Mouse (Mus musculus) brown adipose tissue, adult 24 weeks (tissue): ENCODE data around the gene Col15a1. TPM values are rescaled to one million over a fixed set of nuclear protein-coding genes. Genes with fewer than 3 reads are reported as not detected.

Experiments
- H3K27ac ChIP-seq: fragments of 200-500 bp; replicated peaks from 2 replicates; pipeline ENCODE4 v1.5.1; 2012; ENCODE audit warnings: low read depth, mild to moderate bottlenecking, low read length
- H3K4me1 ChIP-seq: fragments of 200-500 bp; 2 replicates; pipeline ENCODE4 v1.6.1; 2012; ENCODE audit warnings: low read length, mixed read lengths; ENCODE audit not compliant: control insufficient read depth, insufficient read depth, insufficient read length
- H3K4me3 ChIP-seq: fragments of 200-500 bp; 2 replicates; pipeline ENCODE4 v1.5.1; 2012; ENCODE audit warnings: low read depth, mild to moderate bottlenecking, low read length, moderate library complexity; ENCODE audit not compliant: insufficient read depth
- polyA plus RNA-seq: library from polyadenylated mRNA; stranded (reverse); fragments of >200 nt; gene quantifications from 2 replicates; pipeline ENCODE4 v1.2.4, GENCODE M21; 2012; ENCODE audit not compliant: missing spikeins, insufficient read depth, insufficient read length

Gene Col15a1
- polyA plus RNA-seq = 38.2 and 43.8 TPM in 2 replicates

DNA sequence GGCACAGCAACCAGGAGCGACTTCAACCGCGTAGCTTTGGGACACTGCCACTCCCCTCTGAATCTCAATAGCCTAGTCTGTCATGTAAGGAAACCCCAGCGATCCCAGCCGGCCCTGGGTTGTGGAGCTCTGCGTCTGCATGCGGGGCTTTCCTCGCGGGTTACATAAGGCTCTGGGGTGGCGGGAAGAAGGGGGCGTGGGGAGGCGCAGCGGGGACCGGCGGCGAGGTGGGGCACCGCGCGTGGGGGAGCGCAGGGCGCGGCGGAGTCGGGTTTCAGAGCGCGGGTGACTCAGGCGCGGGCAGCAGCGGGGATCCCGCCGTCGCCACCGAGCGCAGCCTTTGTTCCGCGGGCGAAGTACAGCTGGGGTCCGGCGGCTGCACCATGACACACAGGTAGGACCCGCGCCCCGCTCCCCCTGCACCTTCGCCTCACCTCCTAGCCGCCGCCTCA, at the start of gene Col15a1:
Gene Col15a1 (plus strand): TSS at position 193 of the 452 bp plus-strand sequence.
- Histone ChIP-seq H3K27ac (peak within 1 kb of the TSS; percentile 35; the same call in 1 of the 2 replicates), H3K4me3 (peak within 1 kb of the TSS; percentile 59), H3K4me1 (peaks cover 9% of the 10 kb centered on the region)

DNA sequence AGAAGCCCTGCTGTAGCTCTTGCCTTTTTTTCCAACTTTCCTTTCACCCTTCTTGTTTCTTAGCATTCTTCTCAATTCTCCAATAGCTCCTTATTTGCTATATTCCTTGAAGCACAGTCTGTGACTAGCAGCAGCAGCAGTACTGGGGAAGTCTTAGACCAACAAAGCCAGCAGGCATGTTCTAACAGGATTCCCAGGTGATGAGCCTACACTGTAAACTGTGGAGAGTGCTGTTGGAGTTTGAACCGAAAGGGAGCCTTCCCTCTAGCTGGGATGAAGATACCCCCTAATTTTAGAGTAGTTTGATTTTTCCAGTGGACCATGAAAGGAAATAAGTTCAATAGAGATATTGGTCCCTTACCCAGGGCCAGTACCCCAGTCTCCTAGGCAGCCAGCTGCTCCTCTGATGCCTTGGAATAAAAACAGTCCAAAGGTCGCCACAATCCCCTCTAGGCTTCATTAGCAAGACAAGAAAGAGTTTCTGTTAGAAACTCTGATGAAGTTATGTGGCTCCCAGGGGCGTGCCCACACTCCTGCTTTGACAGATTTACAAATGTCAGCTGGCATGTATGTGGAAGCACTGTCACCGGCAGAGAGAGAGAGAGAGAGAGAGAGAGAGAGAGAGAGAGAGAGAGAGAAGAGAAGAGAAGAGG, 46.7 kb upstream of the Col15a1 start:
- H3K27ac ChIP-seq = no peak overlapping the region
- H3K4me1 ChIP-seq = peaks cover 10% of the 10 kb centered on the region

DNA sequence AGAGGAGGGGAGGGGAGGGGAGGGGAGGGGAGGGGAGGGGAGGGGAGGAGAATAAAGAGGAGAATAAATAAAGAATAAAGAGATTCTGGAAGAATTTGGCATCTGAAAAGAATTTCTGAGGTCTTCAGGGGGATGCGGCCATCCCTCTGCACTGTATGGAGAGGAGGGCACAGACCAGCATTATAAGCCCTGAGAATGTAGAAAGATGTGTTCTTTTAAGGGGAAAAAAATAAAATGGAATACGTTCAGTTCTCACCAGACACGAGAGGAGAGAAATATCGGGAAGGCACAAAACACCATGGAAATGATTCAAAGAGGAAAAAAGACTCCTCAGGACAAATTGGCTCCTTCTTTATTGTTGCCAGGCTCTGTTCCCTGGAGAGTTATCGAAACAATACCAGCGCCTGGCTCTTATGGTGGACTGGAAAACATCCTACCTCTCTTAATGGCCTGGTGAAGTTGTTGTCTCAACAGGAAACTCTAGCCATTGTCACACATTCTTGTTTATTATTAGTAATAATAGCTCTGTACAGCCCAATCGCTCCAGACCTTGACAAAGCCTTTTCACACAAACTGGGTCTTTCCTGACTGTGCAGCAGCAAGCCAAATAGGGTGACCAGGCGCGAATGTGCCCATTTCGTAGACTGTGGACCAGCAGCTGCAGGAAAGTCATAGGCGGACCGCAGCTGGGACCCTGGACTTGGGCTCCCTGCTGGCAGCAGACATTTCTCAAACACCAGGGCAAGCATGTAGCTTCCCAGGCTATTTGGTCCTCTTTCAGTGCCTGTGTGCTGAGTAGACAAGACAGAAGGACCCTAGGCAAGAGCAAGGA, 46.0 kb upstream of the Col15a1 start:
- H3K4me1 ChIP-seq = peaks cover 10% of the 10 kb centered on the region
- H3K4me3 ChIP-seq = no peak overlapping the region
- H3K27ac ChIP-seq = no peak overlapping the region

More for the DNA sequence above, 46.7 kb upstream of the Col15a1 start:
- no peak overlapping the region for H3K4me3 ChIP-seq

- no peak overlapping the region for H3K27ac ChIP-seq
- no peak overlapping the region for H3K4me3 ChIP-seq
- peaks cover 6% of the 10 kb centered on the region for H3K4me1 ChIP-seq
Measured at GRCm38 (mm10) chr4:47172314-47172713, 35.6 kb upstream of the Col15a1 start.

DNA sequence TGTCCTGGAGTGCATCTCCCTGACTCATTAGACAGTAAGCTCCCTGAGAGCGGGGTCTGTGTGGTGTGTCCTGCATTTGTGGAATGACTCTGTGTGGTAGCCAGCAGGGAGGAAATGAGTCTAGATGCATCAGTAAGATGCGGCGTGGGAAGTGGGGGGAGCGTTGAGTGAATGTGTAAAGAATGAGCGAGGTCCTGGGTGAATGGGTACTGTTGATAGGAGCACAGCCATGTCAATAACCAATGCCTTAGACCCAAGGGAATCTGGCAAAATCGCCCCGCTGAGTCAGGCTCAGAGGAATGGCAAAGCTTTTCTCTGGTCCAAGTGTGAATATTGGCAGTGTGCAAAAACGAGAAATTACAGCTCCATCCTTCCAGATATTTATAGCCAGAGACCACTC, 30.9 kb upstream of the Col15a1 start:
- peaks cover 9% of the 10 kb centered on the region for H3K4me1 ChIP-seq
- no peak overlapping the region for H3K4me3 ChIP-seq
- no peak overlapping the region for H3K27ac ChIP-seq

GRCm38 (mm10) chr4:47178261-47178961, 29.6 kb upstream of the Col15a1 start:
- Histone ChIP-seq H3K27ac (no peak overlapping the region), H3K4me3 (no peak overlapping the region), H3K4me1 (peaks cover 9% of the 10 kb centered on the region)

DNA sequence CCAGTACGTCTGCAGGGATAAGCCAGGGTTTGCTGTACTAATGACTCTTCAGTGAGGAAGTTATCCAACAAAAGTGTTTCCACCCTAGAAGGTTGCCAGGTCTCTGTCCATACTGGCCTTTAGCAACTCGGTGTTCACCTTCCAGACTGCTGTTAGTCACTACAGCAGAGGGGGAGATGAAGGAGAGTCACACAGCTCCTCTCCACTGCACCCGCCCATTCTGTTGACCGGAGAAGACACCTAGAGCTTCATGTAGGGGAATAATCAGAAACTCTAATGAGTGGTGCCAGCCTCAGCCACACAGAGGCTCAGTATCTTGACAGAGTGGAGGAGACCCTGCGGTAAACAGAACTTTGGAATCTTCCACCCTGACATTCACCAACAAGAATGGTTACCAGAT, 28.4 kb upstream of the Col15a1 start:
- no peak overlapping the region for H3K4me3 ChIP-seq
- H3K27ac ChIP-seq = no peak overlapping the region
- peaks cover 9% of the 10 kb centered on the region for H3K4me1 ChIP-seq

DNA sequence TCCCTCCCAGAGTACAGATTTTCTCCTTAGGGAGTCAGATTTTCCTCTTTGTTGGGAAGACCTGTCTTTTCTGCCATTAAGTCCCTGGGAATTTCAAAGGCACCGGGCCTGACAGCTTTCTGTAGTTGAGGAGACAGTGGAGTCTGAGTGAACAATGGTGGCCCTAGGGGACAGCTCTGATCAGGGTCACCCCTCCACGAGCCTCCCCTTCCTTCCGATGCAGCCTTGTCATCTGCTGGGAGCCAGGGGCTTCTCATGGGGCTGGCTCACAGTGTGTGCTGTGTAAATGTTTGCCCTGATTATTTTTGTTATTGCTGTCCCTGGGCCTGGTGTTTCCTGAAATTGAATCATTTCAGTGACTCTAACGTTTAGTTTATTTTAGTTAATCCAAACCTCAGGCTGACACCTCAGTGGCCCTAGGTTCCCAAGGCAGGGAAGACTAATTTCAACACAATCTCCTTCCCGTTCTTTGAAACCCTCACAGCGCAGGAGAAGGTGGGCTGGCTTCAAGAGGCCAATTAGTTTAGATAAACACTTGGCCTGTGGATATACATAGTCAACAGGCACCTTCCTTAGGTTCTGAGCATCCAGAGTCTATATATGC, 23.8 kb upstream of the Col15a1 start:
- no peak overlapping the region for H3K4me3 ChIP-seq
- H3K27ac ChIP-seq = no peak overlapping the region
- H3K4me1 ChIP-seq = no peaks in the 10 kb centered on the region; the same call in 1 of the 2 replicates

DNA sequence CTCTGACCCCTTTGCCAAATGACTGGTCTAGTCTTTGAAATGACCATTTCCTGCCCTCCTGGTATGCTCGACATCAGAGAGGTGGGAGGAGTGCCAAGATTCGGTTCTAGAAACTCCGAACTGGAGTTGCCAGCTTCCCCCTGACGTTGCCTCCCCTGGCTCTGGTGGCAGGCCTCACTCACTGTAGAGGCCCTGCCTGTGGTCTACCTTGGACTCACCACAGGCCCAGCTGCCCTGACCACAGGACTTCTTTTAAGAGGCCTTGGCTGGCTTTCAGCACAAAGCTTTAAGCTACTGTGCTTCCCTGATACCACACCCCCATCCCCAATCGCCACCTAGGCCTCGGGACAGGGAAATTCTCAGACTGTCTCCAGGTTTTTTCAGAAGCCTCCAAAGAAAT, 21.4 kb upstream of the Col15a1 start:
- Histone ChIP-seq H3K27ac (no peak overlapping the region), H3K4me3 (no peak overlapping the region), H3K4me1 (no peaks in the 10 kb centered on the region; the same call in 1 of the 2 replicates)

DNA sequence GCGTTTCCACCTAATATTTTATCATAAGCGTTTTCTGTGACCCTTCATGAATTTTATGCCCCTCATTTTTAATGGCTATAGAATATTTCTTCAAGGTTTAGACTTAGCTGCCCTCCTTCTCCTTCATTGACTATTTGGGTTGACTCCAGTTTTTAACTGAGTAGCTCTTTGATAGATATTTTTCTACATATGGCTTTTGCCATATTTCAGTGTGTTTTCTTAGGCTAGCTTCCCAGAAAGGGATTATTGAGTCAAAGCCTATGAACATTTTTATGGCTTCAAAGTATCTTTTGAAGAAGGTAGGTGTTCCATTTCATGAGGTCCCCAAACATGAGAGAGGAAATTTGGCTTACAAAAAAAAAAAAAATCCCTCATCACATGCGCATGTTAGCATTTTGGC, 11.8 kb upstream of the Col15a1 start:
- no peaks in the 10 kb centered on the region for H3K4me1 ChIP-seq
- H3K27ac ChIP-seq = no peak overlapping the region

GRCm38 (mm10) chr4:47203643-47204042, 4.3 kb upstream of the Col15a1 start:
- H3K27ac ChIP-seq = no peak overlapping the region
- H3K4me1 ChIP-seq = peaks cover 9% of the 10 kb centered on the region
- no peak overlapping the region for H3K4me3 ChIP-seq

More for the DNA sequence above, 11.8 kb upstream of the Col15a1 start:
- H3K4me3 ChIP-seq = no peak overlapping the region

GRCm38 (mm10) chr4:47205846-47206245, 2.1 kb upstream of the Col15a1 start:
- Histone ChIP-seq H3K4me1 (peaks cover 9% of the 10 kb centered on the region), H3K27ac (0 out of 2 replicates have a peak overlapping the region, but pooled peaks have one; percentile 6), H3K4me3 (no peak overlapping the region)

DNA sequence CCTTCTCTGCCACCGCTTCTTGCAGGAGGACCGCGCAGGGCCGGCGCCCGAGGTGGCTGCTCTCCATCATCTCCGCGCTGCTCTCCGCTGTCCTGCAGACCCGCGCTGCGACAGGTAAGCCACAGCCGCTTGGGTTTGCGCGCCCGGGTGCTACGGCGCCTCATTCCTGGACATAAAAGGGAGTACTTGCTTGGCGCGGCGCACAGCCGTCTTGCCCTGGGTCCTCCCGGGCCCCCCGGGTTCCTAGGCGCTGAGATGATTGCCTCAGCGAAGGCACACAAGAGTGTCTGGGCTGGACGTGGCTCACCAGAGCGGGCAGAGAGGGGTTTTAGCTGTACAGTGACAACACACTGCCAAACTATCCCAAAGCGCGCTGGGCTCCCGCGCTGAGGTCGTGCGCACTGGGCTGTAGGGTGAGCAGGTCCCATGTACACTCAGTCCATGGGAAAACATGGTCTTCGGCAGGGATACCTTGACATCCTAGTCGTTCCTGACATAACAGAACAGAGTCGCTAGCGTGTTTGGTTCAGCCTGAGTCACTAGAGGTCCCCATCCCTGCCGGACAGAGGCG, 545 bp downstream of the Col15a1 start:
- peak overlapping the region; percentile 35; the same call in 1 of the 2 replicates for H3K27ac ChIP-seq
- H3K4me1 ChIP-seq = peaks cover 9% of the 10 kb centered on the region
- H3K4me3 ChIP-seq = peak overlapping the region; percentile 59

DNA sequence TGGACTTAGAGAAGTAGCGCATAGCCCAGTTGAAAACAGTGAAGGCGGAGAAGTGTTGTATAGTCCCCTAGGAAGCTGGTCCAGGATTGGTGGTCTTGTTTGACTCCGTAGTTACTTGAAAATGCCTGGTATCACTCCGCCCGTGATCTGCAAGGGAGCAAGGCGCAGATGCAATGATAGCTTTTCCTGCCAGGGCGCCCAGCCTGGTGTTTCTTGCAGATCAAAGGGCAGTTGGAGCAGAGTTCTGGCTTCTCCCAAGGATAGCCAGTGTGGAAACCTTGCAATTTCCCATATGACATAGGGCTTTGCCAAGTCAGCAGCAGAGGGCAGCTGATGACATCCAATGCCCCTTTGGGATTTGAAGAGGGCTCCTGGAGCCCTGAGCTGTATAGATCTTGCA, 1.5 kb downstream of the Col15a1 start:
- H3K27ac ChIP-seq = 0 out of 2 replicates have a peak overlapping the region, but pooled peaks have one; percentile 35
- peaks cover 5% of the 10 kb centered on the region for H3K4me1 ChIP-seq
- peak overlapping the region; percentile 59 for H3K4me3 ChIP-seq
